Mouse (Mus musculus) brain, embryonic 14.5 days (tissue): Measurements from ENCODE around the gene Zkscan14. TPM values are rescaled to one million over a fixed set of nuclear protein-coding genes. Genes with fewer than 3 reads are reported as not detected.
A peak's percentile ranks its signal among the peaks of the same experiment; 100 is the strongest.

ENCODE experiments used
- DNase-seq: peaks from one replicate; pipeline ENCODE4 v3.0.0-alpha.2; 2011; ENCODE audit warnings: low read depth
- CTCF ChIP-seq: fragments of 200-500 bp; IDR thresholded peaks from 2 replicates; pipeline ENCODE4 v1.5.1; 2012; ENCODE audit warnings: inconsistent platforms, mild to moderate bottlenecking, moderate library complexity, borderline replicate concordance; ENCODE audit not compliant: insufficient read depth, insufficient read length; ENCODE audit errors: extremely low read depth
- POLR2A ChIP-seq: fragments of 200-500 bp; IDR thresholded peaks from 2 replicates; pipeline ENCODE4 v1.6.1; 2012; ENCODE audit warnings: mild to moderate bottlenecking, inconsistent platforms, borderline replicate concordance; ENCODE audit not compliant: poor library complexity, insufficient read depth, insufficient read length, severe bottlenecking; ENCODE audit errors: extremely low read depth
- polyA plus RNA-seq: library from polyadenylated mRNA; depleted of rRNA; stranded (reverse); fragments of >200 nt; gene quantifications from 2 replicates; pipeline ENCODE4 v1.2.3, GENCODE M21; 2012

Zkscan14 gene
- polyA plus RNA-seq, 1 experiment = 6.7 TPM

DNA sequence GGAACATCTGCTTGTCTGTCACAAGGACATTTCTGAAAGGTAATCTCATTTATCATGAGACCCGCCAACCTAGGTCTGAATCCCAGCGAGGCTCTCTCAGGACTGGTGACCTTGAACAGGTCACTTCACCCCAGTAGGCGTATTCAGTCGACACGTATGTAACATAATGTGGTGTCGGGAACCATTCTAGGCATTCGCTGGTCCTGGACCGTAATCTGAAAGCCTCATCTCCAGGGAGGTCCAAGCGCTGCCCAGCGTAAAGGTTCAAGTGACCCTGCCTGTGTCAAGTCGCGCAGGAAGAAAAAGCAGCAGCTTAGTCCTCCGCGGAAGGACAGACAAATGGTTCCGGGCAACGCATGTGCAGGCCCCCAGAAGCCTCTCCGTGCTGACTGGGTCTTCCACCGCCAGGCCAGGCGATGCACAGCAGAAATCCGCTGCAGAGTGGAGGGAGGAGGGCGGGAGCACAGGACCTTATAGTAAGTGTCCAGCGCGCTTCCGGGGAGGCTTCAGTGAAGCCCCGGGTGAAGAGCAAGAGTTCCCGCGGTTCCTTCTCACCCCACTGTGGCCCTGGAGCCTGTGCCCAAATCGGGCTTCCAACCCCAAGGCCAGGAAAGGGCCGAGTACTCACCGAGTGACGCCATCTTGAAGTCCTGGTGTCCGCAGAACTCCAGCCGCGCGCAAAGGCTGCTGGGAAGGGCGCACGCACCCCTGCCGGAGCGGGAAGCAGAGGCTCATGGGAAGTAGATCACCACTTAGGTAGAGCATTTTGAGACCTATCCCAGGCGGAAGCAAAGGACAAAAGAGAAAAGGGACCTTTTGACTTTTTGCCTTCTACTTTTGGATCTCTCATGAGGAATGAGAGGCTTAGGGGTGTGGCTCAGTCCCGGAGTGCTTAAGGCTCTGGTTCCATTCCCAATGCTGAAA is 10.5 kb downstream of the Zkscan14 start:
- no peak for TF ChIP-seq CTCF
- TF ChIP-seq POLR2A = peak; percentile 15; the same call in 1 of the 2 replicates
- peak; percentile 98 for DNase-seq

DNA sequence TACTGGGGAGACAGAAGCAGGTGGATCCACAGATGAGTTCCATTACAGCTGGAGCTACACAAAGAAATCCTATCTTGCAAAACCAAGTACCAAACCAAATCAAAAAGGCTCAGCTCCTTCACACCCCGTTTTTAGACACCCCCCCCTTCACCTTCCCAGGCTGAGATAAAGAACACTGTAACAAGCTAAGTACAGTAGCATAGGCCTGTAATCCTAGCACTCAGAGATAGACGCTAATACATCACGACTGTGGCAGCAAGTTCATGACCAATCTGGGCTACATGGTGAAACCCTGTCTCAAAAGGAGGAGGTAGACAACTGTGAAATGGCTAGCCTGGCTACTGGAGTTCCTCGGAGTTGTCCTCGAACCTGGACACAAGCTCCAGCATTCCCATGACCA is 11.3 kb downstream of the Zkscan14 start:
- DNase-seq = peak; percentile 2
- TF ChIP-seq CTCF = no peak
- no peak for TF ChIP-seq POLR2A

DNA sequence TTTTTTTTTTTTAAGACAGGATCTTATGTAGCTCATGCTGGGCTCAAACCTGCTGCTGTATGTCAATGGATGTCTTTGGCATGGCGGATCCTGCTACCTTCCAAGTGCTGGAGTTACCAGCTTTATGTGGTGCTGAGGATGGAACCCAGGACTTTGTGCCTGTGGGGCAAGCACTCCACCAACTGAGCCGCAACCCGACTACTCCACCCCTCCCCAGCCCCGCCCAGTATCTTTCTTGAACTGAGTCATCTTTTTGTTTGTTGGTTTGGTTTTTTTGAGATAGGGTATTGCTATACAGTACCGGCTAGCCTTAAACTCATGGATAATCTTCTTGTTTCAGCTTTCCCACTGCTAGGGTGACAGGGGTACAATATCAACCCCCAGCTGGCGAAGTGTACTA is 12.3 kb downstream of the Zkscan14 start:
- TF ChIP-seq CTCF = no peak
- no peak for TF ChIP-seq POLR2A
- DNase-seq = no peak

DNA sequence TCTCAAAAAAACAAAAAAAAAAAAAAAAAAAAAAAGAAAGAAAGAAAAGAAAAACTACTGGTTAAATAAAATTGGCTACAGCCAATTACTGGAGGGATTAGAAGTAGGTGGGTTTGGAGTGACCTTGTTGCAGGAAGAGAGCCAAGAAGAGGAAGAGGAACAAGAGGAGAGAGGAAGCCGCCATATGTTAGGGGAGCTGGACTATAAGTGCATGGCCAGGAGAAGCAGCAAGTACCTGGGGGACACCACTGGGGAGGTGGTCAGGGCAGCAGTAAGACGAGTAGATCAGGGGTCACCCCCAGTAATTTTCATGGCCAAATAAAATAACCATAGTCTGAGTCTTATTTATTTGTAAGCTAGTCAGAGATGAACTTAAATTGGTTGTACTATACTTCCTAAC is 16.4 kb downstream of the Zkscan14 start:
- DNase-seq = no peak
- TF ChIP-seq POLR2A (no peak), CTCF (no peak)

DNA sequence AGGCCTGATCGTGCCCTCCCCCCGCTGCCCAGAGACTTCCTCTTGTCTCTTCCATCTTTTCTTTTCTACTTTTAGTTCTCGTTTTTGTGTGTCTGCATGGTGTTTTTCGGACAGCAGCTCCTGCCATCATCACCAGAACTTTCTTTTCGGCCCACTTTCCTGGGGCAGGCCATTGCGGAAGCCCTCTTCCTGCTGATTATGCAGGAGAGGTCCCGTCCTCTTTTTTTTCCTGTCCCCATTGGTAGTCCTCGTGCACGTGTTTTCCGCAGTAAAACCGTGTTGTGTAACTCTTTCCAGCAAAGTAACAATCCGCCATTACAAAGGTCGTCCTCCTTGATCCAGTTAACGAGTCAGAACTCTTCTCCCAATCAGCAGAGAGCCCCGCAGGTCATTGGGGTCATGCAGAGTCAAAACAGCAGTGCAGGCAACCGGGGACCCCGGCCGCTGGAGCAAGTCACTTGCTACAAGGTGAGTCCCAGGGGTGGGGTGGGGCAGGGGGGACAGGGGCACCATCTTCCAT is 23.1 kb downstream of the Zkscan14 start:
- DNase-seq = no peak
- TF ChIP-seq CTCF (no peak), POLR2A (no peak)

DNA sequence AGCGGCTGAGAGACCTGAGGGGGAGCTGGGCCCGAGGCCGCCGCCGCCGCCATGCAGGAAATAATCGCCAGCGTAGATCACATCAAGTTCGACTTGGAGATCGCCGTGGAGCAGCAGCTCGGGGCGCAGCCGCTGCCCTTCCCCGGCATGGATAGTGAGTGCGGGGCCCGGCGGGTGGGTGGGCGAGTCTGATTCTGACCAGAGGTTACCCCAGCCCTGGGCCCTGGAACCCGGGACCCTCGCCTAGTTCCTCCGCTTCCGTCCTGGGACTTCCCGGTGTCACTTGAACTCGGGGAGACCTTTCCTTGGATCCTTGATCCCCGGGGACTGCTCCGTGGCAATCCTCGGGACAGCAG is 34.4 kb downstream of the Zkscan14 start:
- DNase-seq = no peak
- TF ChIP-seq CTCF (no peak), POLR2A (no peak; the same call in 1 of the 2 replicates)

DNA sequence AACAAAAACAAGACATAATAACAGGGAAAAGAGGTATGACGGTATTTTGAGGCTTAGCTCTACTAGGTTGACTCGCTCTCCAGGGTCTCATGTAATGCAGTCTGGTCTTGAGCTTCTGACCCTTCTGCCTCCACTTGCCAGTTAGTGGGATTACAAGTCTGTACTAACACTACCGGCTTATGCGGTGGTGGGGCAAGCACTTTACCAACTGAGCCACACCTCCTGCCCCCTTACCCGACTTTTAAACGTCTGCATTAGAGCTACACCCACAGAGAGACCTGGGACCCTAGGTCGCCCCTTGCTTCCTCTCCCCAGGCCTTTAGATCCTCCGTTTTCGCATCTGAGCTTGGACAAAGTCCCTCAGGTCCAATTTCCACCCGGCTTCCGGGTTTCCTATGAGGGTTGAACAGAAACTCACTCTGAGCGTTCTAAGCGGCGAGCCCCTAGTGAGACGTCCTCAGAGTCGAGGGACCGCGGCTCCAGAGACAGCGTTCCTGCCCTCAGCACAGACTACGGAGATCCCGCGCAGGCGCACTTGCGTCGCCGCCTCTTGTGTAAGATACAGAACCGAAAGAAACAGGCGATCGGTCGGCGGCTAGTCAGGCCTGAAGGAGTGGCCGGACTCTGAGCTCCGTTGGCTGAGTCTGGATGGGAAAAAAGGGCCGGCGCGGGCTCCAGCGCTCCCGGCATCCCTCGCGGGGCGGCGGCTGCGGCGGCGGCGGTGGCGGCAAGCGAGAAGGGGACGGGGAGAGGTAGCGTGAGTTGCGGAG is 34.9 kb downstream of the Zkscan14 start, which contains the start of the genes Ptcd1 and Cpsf4:
Ptcd1 (minus strand) TSS at position 573 of the 770 bp plus-strand sequence.
Cpsf4 (plus strand) TSS at position 678 of the 770 bp plus-strand sequence.
- TF ChIP-seq POLR2A (peak; percentile 70), CTCF (no peak)
- peak; percentile 100 for DNase-seq

DNA sequence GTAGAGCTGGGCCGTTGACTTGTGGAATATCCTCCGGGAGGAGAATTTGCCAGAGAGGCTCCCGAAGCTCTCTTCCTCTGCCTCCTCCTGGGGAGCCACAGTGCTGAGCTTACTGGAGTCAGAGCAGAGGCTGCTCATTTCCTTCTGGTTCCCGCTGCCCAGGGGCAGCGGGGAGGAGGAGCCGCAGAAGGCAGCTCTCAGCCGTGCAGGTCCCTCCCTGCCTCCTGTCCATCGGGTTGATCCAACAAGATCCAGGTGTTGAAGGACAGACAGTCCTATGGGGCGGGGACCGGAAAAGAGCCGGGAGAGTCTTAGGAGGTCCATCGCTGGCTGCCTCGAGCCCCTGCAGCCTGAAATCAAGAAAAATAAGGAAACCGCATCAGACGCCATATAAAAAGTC is 36.5 kb downstream of the Zkscan14 start:
- no peak for DNase-seq
- TF ChIP-seq POLR2A (no peak), CTCF (no peak)

DNA sequence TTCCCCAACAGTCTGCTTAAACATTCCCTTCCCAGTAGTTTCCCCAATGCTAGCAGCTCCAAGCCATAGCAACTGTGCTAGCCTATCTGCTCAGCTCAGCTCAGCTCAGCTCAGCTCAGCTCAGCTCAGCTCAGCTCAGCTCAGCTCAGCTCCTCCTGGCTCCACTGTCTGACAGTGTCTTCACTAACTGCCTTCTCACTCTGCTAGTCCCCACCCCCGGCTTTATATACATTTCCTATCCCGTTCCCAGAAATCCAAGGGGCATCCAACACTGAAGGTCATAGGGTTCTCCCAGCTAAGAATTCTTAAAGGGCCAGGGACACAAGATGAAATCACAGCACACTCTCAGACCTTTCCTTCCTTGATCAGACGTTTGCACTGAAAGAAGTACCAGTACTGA is 37.0 kb downstream of the Zkscan14 start:
- no peak for TF ChIP-seq CTCF
- TF ChIP-seq POLR2A = no peak

DNA sequence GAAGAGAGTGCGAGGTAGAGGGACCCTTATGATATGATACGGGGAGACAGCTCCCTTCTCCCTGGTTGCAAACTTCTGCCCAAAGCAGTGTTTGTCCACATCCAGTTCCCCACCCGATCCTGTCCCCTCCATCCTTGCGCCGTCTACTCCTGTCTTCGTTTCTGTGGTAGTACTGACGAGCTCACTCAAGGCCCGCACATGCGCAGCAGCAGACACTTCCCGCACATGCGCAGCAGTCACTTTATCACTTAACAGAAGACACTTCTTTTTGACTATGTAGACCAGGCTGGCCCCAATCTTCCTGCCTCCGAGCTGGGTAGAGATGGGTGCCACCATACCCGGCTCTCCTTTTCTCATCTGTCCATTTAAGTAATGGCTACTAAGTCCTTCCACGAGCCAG is 40.3 kb downstream of the Zkscan14 start:
- TF ChIP-seq POLR2A (no peak), CTCF (no peak)

More for the DNA sequence above, 37.0 kb downstream of the Zkscan14 start:
- DNase-seq = no peak

DNA sequence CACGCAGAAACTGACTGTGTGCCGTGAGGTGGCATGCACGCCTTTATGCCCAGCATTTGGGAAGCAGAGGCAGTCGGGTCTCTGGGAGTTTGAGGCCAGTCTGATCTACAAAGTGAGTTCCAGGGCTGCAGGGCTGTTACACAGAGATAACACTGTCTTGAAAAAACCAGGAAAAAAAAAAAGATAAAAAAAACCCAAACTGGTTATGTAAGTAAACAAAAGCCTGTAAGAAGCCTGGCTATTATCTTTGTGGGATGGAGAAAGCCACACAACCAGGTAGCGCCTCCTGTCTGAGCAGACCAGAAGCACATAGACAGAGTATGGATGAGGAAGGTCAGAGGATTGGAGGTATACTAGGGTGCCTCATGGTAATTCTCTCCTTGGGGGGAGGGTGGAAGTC is 49.0 kb downstream of the Zkscan14 start:
- TF ChIP-seq CTCF = no peak
- TF ChIP-seq POLR2A = no peak
- no peak for DNase-seq

More for the DNA sequence above, 40.3 kb downstream of the Zkscan14 start:
- no peak for DNase-seq
